Mouse (Mus musculus): Measurements from ENCODE around the gene Pmvk.
A peak's percentile ranks its signal among the peaks of the same experiment; 100 is the strongest.

GRCm38 (mm10) chr3:89430171-89431159, 23.9 kb upstream of the Pmvk start, which contains the start of gene Pygo2:
- TF ChIP-seq CTCF (IDR thresholded peaks at IDR 0.05) (no peak; the same call in 1 of the 2 replicates), EP300 (IDR thresholded peaks at IDR 0.05; ENCODE audit: insufficient read depth, low read depth, low read length) (peak; percentile 75; the same call in 1 of the 2 replicates), POLR2A (IDR thresholded peaks at IDR 0.05; ENCODE audit: insufficient read depth, low read depth, low read length) (peak; percentile 84)
